Mouse (Mus musculus) adrenal gland, postnatal 36 days (tissue): Measurements from ENCODE around the gene Slc35b2. TPM values are rescaled to one million over a fixed set of nuclear protein-coding genes. Genes with fewer than 3 reads are reported as not detected.
A peak's percentile ranks its signal among the peaks of the same experiment; 100 is the strongest.

Source experiments
- DNase-seq, 2 experiments: peaks; one replicate each; pipeline ENCODE4 v3.0.0; 2021; ENCODE audit warnings: mixed read lengths in 1 of 2
- total RNA-seq, 2 experiments: library from RNA; stranded (reverse); gene quantifications; 2 replicates each; pipeline ENCODE4 v1.2.3; 2021

The Slc35b2 gene
- total RNA-seq, 2 experiments from 2014 or later, result 43.4 to 75.9 TPM

GRCm38 (mm10) chr17:45545278-45545961 is 18.3 kb upstream of the Slc35b2 start:
- DNase-seq, result no peak

GRCm38 (mm10) chr17:45546941-45547340 is 16.7 kb upstream of the Slc35b2 start:
- DNase-seq, result no peak

- DNase-seq, result no peak
These were observed 16.0 kb upstream of the Slc35b2 start for GRCm38 (mm10) chr17:45547461-45548190.

- DNase-seq, result peak in 1 of 2 experiments; percentile 29
These were observed 14.8 kb upstream of the Slc35b2 start for GRCm38 (mm10) chr17:45548541-45549512.

- DNase-seq, result peak in 1 of 2 experiments; percentile 37
These were observed 14.0 kb upstream of the Slc35b2 start, which contains the start of gene Tmem151b for GRCm38 (mm10) chr17:45549617-45550181. Gene Tmem151b, minus strand, starts transcription at chr17:45549677.

- no peak for DNase-seq
These were observed 13.4 kb upstream of the Slc35b2 start for GRCm38 (mm10) chr17:45550253-45550652.

- no peak for DNase-seq
These were observed 12.4 kb upstream of the Slc35b2 start for GRCm38 (mm10) chr17:45551249-45551796.

GRCm38 (mm10) chr17:45551816-45552451 is 11.7 kb upstream of the Slc35b2 start:
- DNase-seq, result peak; percentile 79 to 81

- no peak for DNase-seq
These were observed 10.6 kb upstream of the Slc35b2 start for GRCm38 (mm10) chr17:45553065-45553464.

GRCm38 (mm10) chr17:45554420-45554819 is 9.3 kb upstream of the Slc35b2 start:
- no peak for DNase-seq

GRCm38 (mm10) chr17:45555452-45556106 is 8.1 kb upstream of the Slc35b2 start, which contains the start of gene Nfkbie:
Gene Nfkbie, plus strand, starts transcription at chr17:45555703.
- DNase-seq, result peak; percentile 98 to 99

- DNase-seq, result no peak
These were observed 7.6 kb upstream of the Slc35b2 start for GRCm38 (mm10) chr17:45556107-45556489.

GRCm38 (mm10) chr17:45556514-45557245 is 7.0 kb upstream of the Slc35b2 start:
- no peak for DNase-seq

GRCm38 (mm10) chr17:45557246-45557824 is 6.3 kb upstream of the Slc35b2 start:
- DNase-seq, result peak in 1 of 2 experiments; percentile 19

- no peak for DNase-seq
These were observed 5.4 kb upstream of the Slc35b2 start for GRCm38 (mm10) chr17:45557998-45558862.

- no peak for DNase-seq
These were observed 3.7 kb upstream of the Slc35b2 start for GRCm38 (mm10) chr17:45559732-45560525.

GRCm38 (mm10) chr17:45563216-45563615 is 458 bp upstream of the Slc35b2 start:
- no peak for DNase-seq
